Mouse (Mus musculus) liver, adult 2 months (tissue): ENCODE results near the gene Rb1.

Experiments used
- CTCF ChIP-seq: fragments of 200-500 bp; IDR thresholded peaks from 2 replicates; pipeline ENCODE4 v1.5.1; 2011; ENCODE audit warnings: low read depth, low read length, control low read depth
- POLR2A ChIP-seq: fragments of 200-500 bp; IDR thresholded peaks from 2 replicates; pipeline ENCODE4 v1.6.1; 2011; ENCODE audit warnings: low read length, control low read depth; ENCODE audit not compliant: insufficient read depth; ENCODE audit errors: extremely low read depth

- TF ChIP-seq CTCF: no peak
- no peak for TF ChIP-seq POLR2A
Measured at GRCm38 (mm10) chr14:73162192-73162800, 163.3 kb downstream of the Rb1 start.
